Mouse (Mus musculus) testis, postnatal 14 days (tissue): ENCODE data around the gene Gm15448.
"Not testable (repeated sequence)": the region's sequence is repeated elsewhere in the genome, so short reads cannot be mapped to it uniquely, and the experiment has no call there.

Experiments
- DNase-seq: peaks from one replicate; pipeline ENCODE4 v3.0.0; 2021; ENCODE audit warnings: low spot score

Gm15448 gene

GRCm38 (mm10) chr7:3825599-3825998 lies at the start of gene Gm15448:
TSS of gene Gm15448 (minus strand) at chr7:3825687.
- not testable (repeated sequence) for DNase-seq

GRCm38 (mm10) chr7:3875032-3875431 lies 49.5 kb upstream of the Gm15448 start:
- DNase-seq, result not testable (repeated sequence)

- not testable (repeated sequence) for DNase-seq
These were observed 19.5 kb upstream of the Gm15448 start, which contains the start of gene Pira2 for GRCm38 (mm10) chr7:3844951-3845350. TSS of gene Pira2 (minus strand) at chr7:3845051.

DNA sequence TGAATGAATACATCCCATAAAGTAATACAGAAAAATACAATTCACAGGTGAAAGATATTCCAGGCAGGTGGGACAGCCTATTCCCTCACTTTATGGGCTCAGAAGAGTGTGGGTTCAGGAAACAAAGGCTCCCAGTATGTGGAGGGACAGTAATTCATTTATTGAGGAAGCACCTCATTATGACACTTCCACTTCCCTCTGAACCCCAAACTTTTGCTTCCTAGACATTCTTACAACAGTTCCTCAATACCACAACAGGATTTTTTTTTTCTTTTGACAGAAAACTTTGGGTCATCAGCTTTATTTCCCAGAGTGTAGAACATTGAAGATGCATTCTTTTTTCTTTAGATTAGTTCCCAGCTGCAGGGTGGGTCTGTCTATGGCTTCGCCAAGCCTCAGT lies 12.4 kb upstream of the Gm15448 start:
- DNase-seq, result not testable (repeated sequence)

GRCm38 (mm10) chr7:3830633-3831032 lies 5.1 kb upstream of the Gm15448 start:
- not testable (repeated sequence) for DNase-seq

- not testable (repeated sequence) for DNase-seq
These were observed 13.6 kb downstream of the Gm15448 start for GRCm38 (mm10) chr7:3811912-3812311.

- DNase-seq, result not testable (repeated sequence)
These were observed 22.6 kb downstream of the Gm15448 start for GRCm38 (mm10) chr7:3802935-3803334.

DNA sequence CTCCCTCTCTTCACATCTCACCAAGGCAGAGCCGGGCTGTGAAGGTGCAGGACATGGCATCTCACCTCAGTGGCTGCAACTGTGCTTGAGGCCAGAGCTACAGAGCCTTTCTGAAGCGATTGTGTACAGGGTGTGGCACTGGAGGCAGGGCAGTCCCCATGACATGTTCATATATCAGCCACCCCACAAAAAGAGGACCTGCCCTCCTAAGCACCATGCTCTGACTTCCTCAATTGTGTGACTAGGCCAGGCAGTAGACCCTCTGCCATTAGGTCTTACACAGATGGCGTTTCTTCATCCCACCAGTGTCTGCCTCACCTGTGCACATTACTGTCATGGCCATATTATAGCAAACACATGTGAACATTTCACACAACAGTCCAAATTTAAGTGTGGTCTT lies 25.5 kb downstream of the Gm15448 start:
- DNase-seq, result not testable (repeated sequence)

DNA sequence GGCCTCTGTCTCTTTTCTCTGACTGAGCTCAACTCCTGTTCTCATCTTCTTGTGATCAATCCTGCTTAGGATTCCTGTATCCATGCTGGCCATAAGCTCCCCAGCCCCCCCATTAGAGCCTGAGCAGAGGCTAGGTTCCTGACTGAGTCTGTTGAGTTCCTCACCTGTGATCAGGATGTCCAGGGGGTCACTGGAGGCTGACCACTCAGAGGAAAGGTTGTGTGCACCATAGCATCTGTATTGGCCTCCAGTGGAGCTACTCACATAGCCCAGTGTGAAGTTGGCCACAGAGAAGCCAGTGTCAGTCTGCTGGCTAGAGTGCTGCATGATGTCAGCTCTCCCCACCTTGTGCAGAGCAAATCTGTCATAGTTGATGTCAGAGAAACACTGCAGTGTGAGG lies 29.2 kb downstream of the Gm15448 start:
- DNase-seq, result not testable (repeated sequence)
